Mouse (Mus musculus) heart, adult 11 months (tissue): ENCODE measurements around the gene Gm10488.
"Not testable (repeated sequence)": the region's sequence is repeated elsewhere in the genome, so short reads cannot be mapped to it uniquely, and the experiment has no call there.

ENCODE experiments used
- DNase-seq: peaks from one replicate; pipeline ENCODE4 v3.0.0; 2022

Gm10488 gene

GRCm38 (mm10) chrX:29976014-29976413, at the start of gene Gm10488:
Gene Gm10488 (plus strand): TSS chrX:29976314.
- not testable (repeated sequence) for DNase-seq
